Mouse (Mus musculus) ovary, adult 18-20 months (tissue): Measurements from ENCODE around the gene C5ar1.
"Not testable (repeated sequence)": the region's sequence is repeated elsewhere in the genome, so short reads cannot be mapped to it uniquely, and the experiment has no call there.

ENCODE experiments used
- DNase-seq: peaks from one replicate; pipeline ENCODE4 v3.0.0; 2022; ENCODE audit warnings: low spot score, mixed read lengths

The C5ar1 gene

DNA sequence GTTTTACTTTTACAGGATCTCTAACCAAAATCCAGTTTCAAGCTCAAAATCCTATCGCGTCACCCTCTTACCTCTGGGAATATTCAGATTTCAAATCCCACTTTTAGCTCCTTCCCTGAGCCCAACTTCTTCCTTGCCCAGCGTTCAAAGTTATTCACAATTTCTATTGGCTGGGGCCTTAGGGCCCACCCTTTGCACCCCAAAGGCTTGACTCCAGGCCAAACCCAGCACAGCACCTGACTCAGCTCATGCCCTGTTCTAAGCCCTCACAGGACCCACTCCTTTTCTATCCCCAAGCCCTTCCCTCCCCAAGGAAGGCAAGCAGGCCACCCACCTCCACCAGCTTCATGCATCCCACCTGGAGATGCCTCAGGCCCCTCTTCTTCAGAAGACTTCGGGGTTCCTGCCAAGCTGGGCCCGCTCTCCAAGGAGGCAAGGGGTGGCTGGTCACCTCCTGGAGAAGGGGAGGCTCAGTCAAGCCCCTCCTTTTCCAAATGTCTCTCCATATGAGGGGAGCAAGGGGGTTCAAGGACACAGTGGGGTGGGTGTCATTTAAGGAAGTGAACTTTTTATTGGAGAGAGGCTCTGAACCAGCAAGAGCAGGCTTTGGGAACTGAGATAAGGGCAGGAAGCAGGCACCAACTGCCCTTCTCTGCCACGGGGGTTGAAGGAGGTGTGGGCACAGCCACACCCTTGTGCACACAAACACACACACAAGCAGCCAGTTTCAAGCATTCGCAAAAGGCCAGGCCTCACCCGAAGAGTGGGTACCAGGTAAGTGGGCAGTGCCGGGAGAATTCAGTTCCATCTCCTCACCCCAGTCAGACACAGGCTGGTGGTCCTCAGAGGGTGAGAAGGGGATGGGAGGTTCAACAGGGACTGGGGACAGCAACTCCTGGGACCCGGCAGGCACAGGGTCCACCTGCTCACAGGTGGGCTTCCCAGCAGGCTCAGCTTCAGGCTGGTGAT is 15.9 kb upstream of the C5ar1 start:
- no peak for DNase-seq

GRCm38 (mm10) chr7:16273766-16274140 is 14.4 kb upstream of the C5ar1 start:
- DNase-seq: peak; percentile 67

GRCm38 (mm10) chr7:16273081-16273765 is 13.9 kb upstream of the C5ar1 start, which contains the start of gene Inafm1:
Gene Inafm1 (minus strand): TSS chr7:16273617.
- DNase-seq: peak; percentile 86

GRCm38 (mm10) chr7:16272681-16273080 is 13.3 kb upstream of the C5ar1 start:
- peak; percentile 60 for DNase-seq

DNA sequence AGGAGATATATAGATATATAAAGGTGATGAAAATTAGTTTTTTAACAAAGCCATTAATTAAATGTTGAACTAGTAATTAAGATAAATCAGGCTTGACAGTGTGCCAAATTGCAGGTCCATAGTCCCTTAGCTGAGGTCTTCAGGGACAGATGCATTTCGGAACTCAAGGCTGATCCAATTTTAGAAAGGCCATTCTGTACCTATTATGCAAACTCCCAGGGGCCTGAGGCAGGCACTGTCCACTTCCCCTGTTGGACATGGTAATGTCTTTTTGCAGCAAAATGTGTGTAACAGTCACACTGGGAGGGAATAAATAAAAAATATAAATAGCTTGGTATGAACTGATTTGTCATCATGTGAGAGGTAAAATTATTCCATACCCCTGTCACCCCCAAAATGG is 11.8 kb upstream of the C5ar1 start:
- no peak for DNase-seq

DNA sequence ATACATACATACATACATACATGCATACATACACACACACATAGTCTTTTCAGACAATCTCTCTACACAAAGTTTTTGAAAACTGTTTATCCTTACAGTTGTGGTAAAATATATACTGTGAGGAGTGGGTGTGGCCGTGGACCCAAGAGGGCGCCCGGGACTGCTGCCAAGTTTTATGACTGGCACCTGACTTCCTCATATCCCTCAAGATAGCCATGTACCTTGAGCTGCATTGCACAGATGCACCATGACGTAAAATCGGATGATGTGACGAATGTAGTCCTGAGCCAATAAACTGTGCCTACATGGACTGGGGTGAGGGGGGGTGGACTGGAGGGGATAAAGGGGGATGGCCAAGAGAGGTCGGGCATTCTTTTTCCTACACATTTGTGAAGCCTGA is 7.3 kb upstream of the C5ar1 start:
- DNase-seq: not testable (repeated sequence)

DNA sequence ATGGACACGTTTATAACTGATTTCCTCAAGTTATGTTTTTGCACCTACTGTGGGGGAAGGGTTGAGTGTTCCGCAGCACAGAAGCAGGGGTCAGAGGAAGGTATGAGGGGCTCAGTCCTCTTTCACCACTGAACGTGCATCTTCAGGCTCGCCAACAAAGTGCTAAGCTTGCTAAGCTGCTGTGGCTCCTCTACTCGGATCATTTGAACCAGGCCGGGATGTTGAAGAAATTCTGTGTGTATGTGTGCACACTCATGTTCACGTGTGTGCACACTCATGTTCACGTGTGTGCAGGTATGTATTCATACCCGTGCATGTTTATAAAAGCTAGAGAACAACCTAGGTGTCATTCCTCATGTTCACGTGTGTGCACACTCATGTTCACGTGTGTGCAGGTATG is 6.5 kb upstream of the C5ar1 start:
- no peak for DNase-seq

DNA sequence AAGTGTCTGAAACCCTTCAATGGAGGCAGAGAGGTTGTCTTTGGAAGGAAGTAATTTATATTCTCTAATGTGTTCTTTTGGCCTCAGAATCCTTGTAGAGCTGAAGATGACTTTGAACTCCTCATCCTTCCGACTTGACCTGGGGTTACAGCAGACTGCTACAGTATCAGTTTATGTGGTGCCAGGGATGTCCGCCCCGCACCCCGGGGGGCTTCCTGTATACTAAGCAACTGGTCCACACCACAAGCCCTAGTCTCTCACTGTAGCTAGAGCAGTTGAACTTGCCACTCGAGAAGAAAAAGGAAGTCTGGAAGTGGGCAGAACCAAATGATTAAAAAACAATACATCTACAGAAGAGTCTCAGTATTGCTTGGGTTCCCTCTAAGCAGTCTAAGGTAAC is 4.5 kb upstream of the C5ar1 start:
- DNase-seq: no peak

DNA sequence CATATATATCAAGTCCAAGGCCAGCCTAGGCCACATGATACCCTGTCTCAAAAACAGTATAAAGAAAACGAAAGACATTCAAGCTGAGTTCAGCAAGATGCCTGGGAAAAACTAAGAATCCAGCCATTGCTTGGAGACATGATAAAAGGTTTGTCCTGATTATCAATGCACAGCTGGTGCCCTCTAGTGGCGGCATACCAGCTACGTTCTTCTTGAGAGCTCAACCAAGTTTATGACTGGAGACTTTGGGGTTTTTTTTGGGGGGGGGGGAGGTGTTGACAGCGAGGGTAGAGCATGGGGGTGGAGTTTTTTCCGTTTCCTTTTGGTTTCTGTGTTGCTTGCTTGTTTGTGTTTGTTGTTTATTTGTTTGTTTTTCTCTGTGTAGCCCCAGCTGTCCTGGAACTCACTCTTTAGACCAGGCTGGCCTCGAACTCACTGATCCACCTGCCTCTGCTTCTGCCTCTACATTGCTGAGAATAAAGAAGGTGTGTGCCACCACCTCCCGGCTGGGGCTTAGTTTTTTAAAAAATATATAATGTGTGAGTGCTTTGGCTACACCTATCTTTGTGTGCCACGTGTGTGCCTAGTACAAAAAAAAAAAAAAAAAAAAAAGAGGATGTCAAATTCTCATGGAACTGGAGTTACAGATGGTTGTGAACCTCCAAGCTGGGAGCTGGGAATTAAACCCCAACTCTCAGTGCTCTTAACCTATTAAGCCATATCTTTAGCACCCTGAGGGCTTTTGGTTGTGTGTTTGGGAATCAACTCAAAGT is 3.9 kb upstream of the C5ar1 start:
- DNase-seq: no peak

DNA sequence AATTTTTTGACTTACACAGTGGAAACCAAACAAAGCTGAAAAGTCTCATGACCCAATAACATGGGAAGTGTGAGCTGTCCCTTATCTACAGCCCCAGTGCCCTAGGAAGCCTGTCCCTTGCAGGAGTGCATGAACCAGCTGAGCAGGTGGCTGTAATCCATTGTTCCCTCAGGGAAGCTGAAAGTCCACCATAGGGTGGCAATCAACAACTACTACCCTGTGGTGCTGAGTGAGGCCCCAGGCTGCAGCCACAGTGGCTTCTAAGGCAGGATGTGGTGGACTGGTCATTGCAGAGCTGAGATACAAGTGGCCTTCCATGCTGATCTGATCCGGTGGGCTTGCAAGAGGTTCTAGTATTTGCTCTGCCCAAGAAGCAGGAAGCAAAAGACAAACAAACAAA is 1.8 kb upstream of the C5ar1 start:
- no peak for DNase-seq

DNA sequence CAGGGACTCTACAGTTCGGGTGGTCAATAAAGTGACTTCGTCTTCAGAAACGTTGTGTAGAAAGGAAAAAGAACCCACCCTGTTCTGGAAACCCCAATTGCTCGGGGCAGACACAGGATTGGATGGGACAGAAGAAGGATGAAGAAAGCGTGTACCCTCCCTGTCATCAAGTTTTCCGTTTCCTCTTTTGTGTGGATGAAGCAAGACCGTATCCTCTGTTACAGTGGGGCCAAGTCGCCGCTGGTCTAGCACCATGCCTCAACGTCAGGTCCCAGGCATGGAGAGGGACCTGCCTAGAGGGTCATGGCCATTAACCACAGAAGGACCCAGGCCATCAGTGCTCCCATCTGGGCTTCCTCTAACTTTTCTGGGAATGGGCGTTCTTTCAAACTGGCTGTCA is 1.5 kb downstream of the C5ar1 start:
- DNase-seq: no peak

- DNase-seq: not testable (repeated sequence)
These were observed 3.4 kb downstream of the C5ar1 start for GRCm38 (mm10) chr7:16255963-16256362.

DNA sequence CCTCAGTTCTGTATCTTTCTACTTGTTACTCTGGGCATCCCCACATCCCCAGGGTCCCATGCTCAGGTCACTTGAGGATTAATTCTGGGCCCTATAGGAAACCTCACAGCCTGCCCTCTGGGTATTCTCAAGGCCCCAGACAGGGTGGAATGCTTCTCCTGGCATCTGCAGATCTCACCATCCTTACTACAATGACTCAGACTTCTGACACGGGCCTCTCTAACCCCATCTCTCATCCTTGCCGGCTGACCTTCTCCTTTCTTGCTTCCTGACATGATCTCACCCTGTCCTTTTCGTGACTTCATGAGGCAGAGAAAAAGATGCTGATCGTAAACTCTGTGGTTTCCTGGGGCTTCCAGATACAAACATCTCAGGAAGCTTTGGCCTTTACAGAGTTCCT is 5.1 kb downstream of the C5ar1 start:
- DNase-seq: no peak

DNA sequence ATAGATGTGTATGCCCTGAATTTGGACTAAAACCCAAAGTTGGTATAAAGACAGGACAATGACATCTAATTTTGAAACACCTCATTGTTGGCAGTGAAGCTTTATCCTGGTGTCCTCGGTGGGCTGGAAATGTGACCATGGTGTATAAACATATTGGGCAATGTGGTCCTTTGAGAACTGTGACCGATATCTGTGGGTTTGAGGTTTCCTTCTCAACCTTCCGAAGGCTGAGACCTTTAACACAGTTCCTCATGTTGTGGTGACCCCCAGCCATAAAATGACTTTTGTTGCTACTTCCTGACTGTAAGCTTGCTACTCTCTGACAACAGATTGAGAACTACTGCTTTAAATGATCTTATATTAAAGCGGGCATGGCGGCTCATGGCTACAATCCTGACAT is 8.7 kb downstream of the C5ar1 start:
- DNase-seq: no peak

DNA sequence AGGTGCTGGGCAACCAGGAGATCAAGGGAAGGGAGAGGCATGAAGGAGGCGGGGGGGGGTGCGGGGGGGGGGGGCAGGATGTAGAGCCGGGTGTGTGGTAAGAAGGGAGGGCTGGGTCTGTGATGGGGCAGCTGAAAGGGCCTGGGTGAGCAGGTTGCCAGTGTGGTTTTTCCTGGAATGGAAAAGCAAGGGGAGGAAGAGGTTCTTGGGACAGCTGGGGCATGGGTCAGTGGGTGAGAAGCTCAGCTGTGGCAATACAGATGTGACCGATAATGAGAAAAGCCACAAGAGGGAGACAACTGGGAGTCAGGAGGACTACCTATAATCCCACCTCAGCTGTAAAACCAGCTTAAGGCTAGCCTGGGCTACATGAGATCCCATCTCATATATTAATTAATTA is 13.4 kb downstream of the C5ar1 start:
- DNase-seq: no peak

GRCm38 (mm10) chr7:16244067-16244466 is 15.3 kb downstream of the C5ar1 start, which contains the start of gene C5ar2:
Gene C5ar2 (minus strand): TSS chr7:16244154.
- DNase-seq: no peak

- DNase-seq: no peak
These were observed 17.1 kb downstream of the C5ar1 start for GRCm38 (mm10) chr7:16242198-16242597.

DNA sequence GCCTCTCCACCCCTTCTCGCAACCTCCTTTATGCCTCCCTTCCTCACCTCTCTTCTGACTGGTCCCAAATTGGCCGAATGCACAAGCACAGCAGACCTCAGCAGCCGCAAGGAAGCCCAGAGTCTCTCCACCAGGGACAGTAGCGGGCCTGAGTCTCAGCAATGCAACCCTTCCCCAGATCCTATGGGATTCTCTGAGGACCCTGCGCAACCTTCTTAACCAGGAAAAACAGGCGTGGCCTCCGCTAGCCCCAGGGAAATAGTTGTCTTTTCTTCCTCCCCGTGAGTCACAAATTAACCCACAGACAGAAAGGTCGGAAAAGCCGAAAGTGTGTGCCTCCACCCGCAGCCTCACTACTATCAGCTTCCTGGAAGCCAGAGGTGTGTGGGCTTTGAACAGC is 17.6 kb downstream of the C5ar1 start:
- no peak for DNase-seq

DNA sequence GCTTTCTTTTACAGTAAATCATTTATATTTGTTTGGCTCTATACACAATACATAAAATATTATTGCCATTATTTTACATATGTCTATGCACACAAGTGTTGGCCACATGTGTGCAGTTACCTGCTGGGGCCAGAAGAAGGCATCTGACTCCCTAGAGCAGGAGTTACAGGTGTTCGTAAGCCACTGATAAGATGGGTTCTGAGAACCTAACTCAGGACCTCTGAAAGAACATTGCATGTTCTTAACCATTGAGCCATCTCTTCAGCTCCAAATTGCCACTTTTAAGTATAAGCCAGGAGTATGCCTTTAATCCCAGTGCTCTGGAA is 18.4 kb downstream of the C5ar1 start:
- DNase-seq: no peak

- no peak for DNase-seq
These were observed 18.9 kb downstream of the C5ar1 start for GRCm38 (mm10) chr7:16240281-16240977.

DNA sequence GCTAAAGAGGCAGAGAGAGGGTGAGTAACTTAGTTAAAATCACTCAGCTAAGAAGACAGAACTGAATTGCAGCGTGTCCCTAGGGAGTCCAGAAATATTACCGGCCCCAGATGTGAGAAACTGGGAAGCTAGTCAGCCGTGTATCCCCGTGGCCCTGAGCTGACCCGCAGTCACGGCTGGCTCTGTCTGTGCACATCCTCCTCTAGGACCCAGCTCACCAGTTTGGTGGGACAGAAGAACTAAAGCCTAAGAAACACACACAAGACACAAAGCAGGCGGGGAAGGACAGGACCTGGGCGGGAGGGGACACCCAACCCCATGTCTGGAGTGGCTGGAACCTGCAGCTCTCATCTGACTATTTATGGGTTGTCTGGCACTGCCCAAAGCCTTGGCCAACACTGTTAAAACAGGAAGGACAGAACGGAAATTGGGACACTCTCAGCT is 19.8 kb downstream of the C5ar1 start:
- no peak for DNase-seq

DNA sequence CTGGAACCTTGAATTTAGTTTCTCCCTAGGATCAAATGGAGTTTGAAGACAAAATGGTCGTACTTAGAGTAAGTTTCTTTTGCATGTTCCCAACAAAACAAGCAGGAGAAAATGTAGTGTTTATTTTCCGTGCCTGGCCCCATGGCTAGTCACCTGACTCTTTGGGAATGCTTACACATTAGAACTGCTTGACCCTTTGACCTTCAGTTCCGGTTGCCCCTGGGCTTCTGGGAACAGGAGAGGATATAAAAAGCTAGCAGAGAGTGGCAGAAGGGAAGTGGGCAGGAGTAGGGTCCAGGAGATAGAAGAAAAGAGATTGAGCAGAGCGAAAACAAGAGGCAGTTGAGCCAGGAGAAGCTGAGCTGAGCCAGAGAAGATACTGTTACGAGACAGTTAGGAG is 29.5 kb downstream of the C5ar1 start:
- no peak for DNase-seq
